Mouse (Mus musculus) 416B (cell line): ENCODE data around the gene Wdr63.

ENCODE experiments used
- DNase-seq: peaks from one replicate; pipeline ENCODE4 v3.0.0; 2011; ENCODE audit warnings: low read depth

Gene Wdr63

DNA sequence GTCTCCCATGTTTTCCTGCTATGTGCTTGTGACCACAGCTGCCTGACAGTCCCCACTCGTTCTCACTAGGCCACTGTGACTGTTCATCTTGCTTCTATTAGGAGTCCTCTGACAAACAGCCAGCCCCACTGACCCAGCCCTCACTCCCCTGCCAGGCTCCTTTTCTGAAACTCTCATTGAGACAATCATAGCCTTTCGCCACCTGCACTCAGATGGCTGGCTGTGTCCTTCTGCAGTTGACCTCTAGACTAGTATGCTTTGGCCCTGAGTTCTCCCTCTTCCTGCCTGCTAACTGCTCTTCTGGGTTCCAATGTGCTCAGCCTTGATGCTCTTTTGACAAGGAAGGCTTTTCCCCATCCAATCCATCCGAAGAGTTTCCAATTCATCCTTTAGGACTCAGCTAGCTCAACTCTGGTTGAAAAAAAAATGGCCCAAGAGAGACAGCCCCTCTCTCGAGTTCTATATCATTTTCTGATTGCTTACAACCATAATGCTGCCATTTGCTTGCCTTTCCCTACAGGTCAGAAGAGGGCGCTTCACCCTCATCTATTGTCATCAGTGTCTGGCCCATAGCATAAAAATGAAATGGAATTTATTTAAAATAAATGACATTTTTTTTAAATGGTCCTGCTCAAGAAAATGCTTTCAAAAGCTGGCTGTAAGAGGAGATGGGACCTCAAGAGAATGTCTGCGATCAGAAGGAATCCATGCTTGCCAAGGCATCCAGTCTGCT is 54.7 kb downstream of the Wdr63 start:
- peak; percentile 19 for DNase-seq

DNA sequence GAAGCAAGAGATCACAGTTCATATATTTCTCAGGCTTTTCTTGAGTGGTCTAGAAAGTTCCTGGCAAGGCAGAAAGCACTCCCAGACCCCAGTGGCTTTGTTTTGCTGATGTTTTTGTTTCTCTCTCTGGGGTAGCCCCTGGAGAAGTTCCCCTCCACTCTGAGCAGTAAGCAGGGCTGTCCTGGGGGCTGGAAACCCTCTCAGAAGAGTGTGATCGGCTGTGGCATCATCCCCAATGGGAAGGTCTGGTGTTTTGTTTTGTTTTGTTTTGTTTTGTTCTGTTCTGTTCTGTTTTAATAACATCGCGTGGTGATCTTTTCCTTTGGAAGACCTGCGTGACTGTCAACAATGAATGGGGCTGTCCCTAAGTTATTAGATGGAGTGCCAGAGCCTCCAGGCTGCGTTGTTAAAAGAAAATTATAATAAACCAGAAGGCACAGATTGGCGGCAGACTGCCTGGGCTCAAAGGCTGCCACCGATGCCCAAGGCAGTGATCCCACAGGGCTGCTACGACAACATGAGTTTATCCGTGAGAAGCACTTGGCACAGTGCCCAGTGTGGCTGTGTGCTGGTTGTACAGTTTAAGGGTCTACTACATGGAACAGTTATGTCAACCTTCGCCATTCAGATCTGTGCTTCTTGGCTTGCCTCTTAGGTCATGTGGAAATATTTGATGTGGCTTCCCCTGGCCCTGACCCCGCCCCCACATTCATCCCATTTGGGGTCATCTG is 56.5 kb downstream of the Wdr63 start:
- DNase-seq = no peak

DNA sequence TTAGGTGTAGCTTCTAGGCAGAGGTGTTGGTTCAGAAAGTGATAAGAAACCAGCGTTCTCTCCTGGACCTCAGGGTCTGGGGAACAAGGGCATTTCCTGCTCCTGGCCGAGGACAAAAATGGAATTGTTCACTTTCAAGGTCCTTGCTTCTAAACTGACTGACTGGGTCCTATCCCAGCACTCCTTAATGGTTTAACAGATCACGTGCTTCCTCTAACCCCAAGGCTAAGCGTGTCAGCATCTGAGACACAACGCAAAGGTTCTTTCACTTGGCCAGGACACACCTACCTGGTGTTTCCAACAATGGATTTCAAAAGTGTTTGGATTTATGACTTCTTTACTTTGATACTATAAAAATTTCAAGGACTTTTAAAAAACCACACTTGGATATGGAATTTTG is 58.0 kb downstream of the Wdr63 start:
- DNase-seq = no peak

DNA sequence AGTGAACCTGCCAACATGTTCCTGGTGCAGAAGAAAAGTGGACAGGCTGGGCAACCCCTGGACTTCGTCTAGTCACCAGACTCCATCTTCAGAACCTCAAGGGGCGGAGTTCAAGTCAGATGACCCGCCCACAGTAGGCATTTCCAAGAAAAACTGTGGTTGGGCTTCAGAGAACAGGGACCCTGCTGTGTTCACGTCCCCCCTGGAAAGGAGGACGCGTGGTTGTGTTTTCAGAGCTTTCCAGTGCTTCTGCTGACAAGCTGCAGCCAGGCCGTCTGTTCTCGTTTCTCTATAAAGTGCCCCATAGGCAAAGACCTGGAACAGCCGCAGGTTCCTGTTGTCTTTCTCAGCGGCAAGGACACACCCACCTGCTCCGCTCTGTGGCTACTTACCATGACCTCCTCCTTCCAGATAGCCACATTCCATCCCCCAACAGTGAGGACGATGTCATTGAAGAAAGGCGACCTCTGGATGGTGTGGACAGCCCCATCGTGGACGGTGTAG is 60.2 kb downstream of the Wdr63 start:
- DNase-seq = peak; percentile 33

DNA sequence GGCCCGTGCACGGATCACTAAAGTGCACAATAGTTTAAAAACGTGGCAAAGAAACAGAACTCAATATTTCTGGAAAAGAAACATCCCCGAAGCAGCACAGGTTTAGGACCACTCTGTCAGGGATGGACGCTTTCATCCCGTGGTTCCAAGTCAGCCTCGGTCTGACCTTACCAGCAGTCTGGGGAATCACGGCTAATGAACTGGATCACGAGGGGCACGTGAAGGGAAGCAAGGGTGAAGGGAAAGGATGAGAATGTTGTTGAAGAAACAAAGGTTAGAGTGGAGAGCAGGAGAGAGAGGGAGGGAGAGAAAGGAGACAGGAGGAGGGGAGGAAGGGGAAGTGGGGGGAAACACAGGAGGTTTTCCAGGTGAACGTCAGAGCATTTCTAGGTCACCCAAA is 61.9 kb downstream of the Wdr63 start:
- no peak for DNase-seq

DNA sequence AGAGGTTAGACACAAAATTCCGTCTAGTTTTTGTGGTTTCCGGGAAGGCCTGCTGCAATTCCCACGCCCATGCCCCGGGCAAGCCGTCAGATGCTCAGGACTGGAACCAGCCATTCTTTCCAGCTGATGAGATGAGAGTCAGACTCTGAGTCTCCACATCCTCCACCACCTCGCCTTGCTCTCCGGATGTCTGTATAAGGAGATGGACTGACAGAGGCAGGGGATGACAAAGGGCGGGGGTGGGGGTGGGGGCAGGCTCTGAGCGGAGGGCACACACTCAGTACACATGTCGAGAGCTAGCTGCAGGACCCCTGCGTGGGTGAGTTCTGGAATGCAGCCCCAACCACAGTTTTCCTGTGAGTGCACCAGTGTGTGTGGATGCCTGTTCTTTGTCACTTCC is 63.0 kb downstream of the Wdr63 start:
- DNase-seq = no peak

DNA sequence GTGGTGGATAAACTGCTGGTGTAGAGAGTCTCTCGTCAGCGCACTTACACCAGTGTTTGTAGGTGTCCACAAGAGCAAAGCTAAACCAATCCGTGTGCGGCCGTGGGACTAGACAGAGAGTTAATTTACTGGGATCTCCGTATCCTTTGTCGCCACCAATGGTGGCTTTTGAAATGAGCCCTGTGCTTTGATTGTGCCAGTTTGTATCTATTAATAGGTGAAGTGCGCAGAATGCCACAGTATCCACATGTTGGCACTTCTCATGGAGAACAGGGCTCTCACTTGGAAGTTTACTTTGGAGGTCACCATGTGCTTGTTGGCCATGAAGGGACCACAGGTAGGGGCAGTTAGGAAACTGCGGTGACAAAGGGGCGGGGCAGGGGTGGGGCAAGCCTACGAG is 66.5 kb downstream of the Wdr63 start:
- no peak for DNase-seq

DNA sequence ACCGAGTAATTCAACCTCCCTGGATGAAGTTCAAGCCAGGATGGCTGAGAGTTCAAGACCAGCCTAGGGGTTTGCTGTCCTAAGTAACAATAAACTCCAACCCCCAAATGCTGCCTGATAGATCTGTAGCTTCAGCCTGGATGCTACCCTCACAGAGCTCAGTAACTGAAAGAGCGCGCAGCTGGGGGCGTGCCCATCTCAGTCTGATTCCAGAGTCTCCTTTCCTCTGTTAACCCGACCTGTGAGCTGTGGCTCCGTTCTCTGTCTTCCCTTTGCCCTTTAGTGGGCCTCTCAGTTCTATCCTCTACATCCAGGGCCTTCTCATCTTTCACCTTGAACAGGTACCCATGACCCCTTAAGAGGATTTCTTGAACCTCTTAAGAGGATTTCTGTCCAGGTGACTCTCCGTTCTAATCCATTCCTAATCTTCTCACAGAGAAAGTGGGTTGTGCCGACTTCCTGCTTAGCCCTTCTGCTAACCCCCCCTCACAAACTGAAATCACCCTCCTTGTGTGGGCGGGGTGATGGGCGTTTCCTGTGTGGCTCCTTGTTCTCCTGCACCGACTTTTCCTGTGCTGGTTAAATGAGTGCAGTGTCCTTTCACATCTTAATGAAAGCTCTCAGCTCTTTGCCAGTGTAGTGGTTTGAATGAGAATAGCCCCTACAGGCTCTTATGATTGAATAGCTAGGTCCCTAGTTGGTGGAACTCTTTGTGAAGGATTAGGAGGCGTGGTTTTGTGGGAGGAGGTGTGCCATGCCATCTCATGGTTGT is 68.6 kb downstream of the Wdr63 start:
- DNase-seq = no peak

DNA sequence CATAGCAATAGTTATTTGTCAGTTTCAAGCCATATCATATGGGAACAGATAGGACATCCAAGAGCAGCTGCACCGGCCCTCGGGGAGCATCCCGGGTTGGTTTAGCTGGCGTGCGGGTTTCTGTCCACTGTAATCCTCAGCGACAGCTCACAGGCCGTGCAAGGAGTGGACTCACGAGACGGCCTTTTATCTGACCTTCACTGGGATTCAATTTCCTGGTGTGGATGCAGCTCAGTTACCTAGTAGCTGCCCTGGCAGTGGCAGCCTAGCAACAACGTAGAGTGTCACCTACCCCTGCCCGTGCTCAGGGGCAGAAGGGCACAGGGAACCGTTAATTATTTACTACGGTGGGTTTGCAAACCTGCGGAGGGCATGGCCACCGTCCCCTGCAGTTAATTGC is 70.0 kb downstream of the Wdr63 start:
- DNase-seq = no peak

DNA sequence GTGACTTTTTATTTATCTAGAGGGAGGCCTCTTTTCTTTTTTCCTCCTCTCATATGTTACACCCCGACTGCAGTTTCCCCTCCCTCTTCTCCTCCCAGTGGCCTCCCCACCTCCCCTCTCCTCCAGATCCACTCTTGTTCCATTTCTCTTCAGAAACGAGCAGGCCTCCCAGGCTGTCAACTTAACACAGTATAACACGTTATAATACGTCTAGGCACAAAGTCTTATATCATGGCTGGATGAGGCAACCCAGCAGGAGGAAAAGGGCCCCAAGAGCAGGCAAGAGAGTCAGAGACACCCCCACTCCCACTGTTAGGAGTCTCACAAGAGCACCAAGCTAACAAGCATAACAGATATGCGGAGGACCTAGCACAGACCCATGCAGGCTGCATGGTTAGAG is 75.0 kb downstream of the Wdr63 start:
- DNase-seq = no peak

DNA sequence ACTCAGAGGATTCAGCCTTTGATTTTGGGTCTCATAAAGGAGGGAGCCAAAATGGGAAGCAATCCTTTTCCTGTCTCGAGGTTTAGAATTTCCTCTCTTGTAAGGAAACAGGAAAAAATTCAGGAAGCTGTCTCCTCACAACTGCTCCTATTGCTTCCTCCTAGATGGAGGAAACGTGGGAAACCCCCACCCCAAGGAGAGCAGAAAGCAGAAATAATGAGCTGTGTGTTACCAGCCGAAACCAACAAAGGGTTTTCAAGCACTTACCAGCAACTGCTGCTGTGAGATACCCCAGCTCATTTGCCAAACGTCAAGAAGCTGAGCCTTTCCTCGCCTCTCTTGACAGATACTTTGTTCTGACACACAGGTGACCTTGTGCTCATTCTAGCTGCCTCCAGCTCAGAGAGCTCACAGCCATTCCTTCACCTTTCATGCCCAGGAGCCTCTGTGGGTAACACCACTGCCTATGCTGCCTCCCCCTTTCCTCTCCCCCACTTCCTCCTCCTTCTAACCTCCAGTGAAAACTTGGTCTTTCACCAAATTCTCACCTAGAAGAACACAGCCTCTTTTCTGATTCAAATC is 77.6 kb downstream of the Wdr63 start:
- DNase-seq = no peak

DNA sequence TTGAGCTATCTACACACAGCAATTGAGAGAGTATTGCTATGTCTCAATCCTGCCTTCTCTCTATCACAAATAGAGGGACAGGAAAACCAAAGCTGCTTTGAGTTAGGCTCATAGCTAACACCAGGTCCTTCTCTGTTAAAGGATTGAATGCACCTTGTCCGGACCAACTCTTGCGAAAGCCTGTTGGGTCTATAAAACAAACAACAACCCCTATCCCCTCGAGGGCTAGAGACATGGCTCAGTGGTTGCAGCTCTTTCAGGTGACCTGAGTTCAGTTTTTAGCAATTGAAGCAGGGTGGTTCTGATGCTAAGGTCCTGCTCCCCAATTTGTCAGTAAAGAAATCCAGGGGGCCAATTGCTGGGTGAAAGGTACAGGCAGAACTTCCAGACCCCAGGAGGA is 78.7 kb downstream of the Wdr63 start:
- DNase-seq = no peak

DNA sequence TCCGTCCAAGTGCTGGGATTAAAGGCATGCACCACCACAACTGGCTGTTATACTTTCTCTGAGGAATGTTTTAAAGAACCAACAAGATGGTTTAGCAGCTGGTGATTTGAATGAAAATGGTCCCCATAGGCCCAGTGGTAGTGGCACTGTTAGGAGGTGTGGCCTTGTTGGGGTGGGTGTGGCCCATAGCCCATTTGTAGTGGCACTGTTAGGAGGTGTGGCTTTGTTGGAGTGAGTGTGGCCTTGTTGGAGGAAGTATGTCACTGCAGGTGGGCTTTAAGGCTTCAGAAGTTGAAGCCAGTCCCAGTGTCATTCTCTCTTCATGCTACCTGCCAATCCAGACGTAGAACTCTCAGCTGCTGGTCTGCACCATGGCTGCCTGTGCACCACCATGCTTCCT is 79.5 kb downstream of the Wdr63 start:
- DNase-seq = no peak

DNA sequence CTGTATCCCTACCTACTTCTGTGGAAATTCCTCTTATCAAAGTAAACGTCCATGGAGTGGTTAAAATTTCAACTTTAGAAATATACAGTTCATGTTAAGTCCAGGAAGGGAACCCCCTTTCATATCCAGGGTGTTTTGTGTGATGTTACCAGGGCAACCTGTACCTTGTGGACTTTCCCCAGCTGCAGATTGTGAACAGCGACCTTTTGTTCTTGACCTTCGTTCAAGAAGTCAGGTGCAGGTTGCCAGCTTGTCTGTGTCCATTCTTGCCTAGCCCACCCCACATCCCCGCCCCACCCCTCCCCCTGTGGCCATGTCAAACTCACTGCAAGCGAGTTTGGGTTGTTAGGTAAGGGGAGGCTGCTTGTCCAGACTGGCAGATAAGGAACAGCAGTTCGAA is 80.8 kb downstream of the Wdr63 start:
- DNase-seq = no peak

DNA sequence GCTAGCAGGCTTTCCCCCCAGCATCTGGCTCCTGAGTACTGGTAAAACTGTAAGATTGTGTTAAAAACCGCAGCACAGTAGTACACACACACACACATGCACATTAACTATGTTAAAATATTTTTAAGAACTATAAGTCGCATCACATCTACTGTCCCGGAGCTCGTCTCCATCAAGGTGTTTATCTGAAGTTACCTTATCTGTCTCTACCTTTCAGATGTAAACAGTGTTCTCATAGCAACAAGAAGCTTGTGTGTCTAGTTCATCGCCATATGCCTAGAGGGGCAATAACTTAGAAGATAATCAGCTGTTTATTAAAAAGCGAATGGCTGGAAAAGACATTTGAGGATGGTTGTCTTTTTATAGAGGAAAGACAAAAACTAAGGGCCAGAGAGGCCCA is 82.4 kb downstream of the Wdr63 start:
- no peak for DNase-seq

DNA sequence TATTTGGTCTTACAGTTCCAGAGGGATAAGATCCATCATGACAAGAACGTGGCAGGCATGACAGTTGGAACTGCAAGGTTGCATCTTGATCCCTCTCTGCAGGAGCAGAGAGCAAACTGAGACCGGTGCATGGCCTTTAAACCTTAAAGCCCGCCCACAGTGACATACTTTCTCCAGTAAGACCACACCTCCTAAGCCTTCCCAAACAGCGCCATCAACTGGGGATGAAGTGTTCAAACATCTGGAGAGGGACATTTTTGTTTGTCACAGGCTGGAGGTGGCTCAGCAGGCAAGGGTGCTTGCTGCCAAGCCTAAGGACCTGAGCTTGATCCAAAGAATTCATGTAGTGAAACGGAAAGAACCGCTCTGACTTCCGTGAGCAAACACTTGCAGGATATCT is 83.2 kb downstream of the Wdr63 start:
- peak; percentile 8 for DNase-seq

DNA sequence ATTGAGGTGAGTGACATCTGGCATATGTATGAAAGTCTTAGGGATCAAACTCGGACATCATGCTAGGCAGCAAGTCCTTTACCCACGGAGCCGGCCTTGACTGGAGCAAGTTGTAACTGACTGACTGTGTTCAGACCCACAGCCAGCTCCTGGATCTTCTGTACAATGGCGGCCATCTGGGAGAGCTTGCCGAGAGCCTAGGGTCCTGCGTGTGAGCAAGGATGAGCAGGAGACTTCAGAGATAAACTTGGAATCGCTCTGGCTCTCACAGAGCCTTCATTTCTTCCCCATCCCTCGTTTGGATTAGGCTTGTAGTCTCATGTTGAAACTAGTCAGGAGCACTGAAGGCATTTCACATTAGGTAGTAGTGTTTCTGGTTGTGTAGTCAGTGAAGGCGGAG is 85.7 kb downstream of the Wdr63 start:
- no peak for DNase-seq

DNA sequence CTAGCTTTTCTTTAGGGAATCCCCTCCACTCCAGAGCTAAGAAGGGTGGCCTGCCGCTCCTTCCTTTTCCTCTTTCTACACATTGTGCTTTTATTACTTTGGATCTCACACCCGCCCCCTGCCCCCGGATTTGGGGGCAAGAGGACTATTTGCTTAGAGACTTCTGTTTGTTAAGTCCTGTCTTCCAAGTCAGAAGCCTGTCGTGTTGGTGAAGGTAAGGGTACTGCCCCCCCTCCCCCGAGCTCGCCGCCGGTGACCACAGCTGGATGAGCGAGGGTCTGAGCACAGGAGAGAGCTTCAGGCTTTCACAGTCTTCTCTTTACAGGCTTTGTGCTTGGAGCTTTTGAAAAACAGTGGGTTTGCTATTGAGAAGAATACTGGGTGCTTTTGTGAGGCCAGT is 90.4 kb downstream of the Wdr63 start:
- no peak for DNase-seq

DNA sequence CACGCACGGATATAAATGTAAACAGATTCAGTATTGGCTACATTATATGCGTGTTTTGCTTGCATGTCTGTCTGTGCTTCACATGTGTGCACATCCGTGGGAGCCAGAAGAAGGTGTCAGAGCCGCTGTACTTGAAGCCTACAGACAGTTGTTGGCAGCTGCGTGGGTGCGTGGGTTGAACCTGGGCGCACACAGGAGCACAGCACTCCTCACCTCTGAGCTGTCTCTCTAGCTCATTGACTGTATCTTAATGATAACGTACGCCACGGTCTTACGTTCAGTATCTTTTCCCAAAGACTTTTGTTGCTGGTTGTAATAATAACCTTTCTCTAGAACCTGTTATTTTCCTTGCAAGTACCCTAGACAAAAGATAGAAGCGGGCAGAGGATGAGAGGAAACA is 91.0 kb downstream of the Wdr63 start:
- DNase-seq = no peak

DNA sequence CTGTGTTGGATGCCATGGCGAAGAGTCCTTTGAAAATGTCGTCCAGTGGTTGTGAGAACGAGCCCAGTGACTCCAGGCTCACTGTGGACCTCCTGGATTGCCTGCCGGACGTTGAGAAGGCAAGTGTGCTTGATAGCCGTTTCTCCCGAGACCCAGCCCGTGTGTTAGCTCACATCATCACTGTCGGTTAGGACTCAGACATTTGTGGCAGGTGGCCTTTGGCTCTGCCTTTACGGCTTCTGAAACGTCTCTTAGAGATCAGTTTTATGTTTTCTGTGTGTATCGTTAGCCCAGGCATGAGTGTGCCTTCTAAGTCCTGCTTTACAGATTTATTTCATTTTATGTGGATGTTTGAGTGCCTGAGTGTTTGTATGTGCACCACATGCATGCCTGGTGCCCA is 93.6 kb downstream of the Wdr63 start:
- no peak for DNase-seq

DNA sequence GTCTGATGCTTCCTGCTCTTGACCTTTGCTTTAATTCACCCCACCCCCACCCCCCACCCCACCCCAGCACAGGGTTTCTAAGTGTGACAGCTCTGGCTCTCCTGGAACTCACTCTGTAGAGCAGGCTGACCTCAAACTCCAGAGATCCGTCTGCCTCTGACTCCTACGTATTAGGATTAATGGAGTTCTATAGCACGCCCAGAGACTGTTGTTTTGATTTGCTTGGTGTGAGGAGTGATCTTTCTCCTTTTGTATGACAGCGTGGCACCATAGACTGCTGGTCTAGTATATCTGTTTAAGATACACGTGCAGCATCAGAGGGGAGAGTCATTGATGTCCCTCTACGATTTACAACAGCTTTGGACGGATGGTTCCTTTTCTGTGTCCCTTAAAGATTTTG is 94.4 kb downstream of the Wdr63 start:
- DNase-seq = no peak

DNA sequence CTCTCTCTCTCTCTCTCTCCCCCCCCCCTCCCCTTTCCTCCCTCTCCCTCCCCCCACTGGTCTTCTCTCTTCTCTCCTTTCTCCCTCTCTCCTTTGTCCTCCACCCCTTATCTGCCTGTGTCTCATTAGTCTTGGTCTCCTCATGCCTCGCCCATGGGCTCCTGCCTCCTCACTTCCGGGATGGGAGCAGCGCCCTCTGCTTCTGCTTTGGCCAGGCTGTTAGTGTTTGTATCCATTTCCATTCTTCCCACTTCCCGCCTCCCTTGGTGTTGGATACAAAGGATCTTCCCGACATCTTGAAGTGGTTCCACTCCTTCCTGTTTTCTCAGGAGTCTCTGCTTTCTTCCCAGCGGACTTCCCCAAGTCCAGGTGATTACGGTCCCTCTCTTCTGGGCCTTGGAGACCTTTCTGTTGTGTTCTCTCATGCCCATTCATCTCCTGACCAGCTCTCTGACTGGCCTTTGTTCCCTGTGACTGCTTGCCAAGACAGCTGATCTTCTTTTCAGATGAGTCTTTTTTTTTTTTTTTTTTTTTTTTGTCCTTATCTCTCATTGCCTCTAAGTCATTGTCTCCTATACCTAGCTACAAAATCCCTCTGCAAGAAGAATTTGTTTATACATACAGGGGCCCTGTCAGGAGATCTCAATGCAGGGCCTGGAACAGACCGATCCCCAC is 96.2 kb downstream of the Wdr63 start:
- DNase-seq = no peak
